Mouse (Mus musculus) ES-E14 (cell line): ENCODE results near the gene Ssbp2.

Experiments
- HCFC1 ChIP-seq: IDR thresholded peaks from 2 replicates; pipeline ENCODE4 v1.6.1; 2012; ENCODE audit warnings: low read length, inconsistent platforms, borderline replicate concordance; ENCODE audit not compliant: insufficient read depth
- ZC3H11A ChIP-seq: IDR thresholded peaks from 2 replicates; pipeline ENCODE4 v1.6.1; 2012; ENCODE audit warnings: low read depth, mild to moderate bottlenecking, inconsistent platforms, low read length, borderline replicate concordance

GRCm38 (mm10) chr13:91640219-91640618 is 180.1 kb downstream of the Ssbp2 start:
- no peak for TF ChIP-seq ZC3H11A
- no peak for TF ChIP-seq HCFC1
